Mouse (Mus musculus) spleen, adult 2 months (tissue): Measurements from ENCODE around the gene Pxn.

Source experiments
- CTCF ChIP-seq: fragments of 200-500 bp; IDR thresholded peaks from 2 replicates; pipeline ENCODE4 v1.5.1; 2011; ENCODE audit warnings: mild to moderate bottlenecking, inconsistent platforms; ENCODE audit not compliant: insufficient read depth, insufficient read length, insufficient replicate concordance; ENCODE audit errors: extremely low read depth
- POLR2A ChIP-seq: fragments of 200-500 bp; IDR thresholded peaks from 2 replicates; pipeline ENCODE4 v1.6.1; 2011; ENCODE audit warnings: low read depth, low read length, inconsistent platforms

- TF ChIP-seq CTCF (no peak), POLR2A (no peak)
Measured at GRCm38 (mm10) chr5:115521553-115522461, 15.3 kb downstream of the Pxn start.
